Mouse (Mus musculus): ENCODE data around the gene Pbx4.

Pbx4 gene

DNA sequence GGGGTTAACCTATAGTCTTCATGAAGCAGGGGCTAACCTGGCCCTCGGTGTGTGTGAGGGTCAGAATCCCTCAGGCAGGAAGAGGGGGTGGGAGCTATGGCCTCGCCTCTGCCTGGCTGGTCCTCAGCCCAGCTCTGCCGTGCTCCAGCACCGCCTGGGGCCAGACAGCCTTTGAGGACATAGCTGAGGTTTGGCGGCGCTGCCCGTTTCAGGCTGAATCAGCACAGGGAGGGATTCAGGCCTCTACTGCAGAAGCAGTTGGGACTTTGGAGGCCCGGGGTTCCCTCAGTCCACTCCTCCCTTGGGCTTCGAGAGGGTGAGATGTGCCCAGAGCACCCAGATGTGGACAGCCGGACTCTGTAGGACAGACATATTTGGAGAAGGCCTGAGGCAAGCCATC is 43.8 kb downstream of the Pbx4 start:
- DNase-seq, result no peak

DNA sequence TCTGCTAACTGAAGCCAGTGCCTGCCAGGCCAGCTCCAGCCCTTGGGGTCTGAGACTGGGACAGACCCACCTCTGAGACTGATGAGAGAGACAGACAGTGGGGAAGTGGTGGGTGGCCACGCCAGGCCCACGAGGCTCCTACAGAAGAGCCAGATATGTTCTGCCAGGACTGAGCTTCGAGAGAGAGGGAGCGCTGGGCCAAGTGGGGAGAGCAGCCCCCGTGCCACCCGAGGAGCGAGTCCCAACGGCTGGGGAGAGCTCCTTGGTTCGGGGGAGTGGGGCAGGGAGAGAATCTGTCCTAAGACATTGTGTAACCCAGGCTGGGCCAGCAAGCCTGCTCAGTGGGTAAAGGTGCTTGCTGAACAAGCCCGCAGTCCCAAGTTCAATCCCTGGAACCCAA is 44.7 kb downstream of the Pbx4 start:
- no peak for DNase-seq

DNA sequence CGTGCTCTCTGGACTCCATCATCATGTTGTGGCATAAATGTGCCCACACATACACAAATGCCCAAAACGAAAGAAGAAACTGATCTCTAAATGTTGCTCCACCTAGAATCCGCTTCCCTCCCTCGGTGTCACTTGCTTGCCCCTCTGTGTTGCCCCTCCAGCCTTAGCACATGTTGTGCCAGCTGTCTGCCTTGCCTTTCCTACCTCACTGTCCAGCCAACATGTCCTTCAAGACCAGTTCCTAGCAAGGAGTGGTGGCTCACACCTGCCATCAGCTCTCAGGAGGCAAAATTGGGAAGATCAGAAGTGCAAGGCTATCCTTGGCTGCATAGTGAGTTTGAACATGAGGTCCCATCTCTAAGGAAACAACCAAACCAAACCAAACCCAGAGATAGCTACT is 45.1 kb downstream of the Pbx4 start:
- DNase-seq, result no peak

DNA sequence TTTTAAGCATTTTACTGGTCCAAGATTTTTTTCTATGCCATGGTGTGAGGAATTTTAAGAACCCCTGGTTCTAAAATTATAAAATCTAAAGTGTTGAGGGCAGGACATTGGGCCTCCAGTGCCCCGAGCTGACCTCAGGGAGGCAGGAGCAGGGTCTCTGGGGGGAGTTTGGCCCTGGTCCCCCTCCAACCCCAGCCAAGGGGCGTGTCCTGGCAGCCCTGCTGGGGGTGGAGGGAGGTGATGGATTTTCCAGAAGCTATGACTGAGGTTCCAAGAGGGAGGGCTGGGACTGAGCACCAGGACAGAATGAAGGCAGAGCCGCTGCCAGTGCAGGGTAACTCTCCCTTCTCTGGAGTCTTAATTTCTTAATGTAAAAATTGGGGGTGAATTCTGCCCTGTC is 45.7 kb downstream of the Pbx4 start:
- DNase-seq, result no peak

DNA sequence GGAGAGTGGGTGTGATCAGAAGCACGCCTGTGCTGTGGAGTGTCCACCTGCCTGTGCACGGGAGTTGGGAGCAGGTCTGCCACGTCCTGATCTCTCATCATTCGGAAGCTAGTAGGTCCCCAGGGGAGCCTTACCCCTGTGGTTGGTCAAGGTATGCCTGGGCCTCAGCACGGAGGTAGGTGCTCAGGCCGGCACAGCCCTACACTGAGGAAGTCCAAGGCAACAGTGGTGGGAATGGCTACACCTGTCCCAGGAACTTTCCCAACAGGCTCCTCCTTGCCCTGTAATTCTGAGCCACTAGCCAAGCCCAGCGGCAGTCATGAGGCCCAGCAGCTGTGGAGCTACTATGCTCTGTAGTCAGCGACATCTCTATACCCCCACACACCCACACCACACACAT is 47.4 kb downstream of the Pbx4 start:
- no peak for DNase-seq

DNA sequence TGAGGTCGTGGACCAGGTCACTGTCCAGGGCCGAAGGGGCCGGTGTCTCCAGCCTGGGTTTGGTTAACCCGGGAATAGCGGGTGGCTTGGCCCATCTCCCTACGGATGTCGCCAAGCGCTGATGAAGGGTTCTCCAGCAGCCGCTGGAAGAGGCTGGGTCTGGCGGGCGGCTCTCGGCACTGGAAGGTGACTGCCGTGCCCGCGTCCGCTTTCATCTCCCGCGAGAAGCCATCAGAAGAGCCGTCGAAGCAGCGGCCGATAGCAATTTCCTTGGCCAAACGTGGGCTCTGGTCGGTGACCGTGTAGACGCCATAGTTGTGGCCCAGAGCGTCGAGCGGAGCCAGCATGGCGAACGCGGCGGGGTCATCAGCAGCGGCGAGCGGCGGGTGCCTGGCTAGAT is 48.5 kb downstream of the Pbx4 start:
- no peak for DNase-seq

DNA sequence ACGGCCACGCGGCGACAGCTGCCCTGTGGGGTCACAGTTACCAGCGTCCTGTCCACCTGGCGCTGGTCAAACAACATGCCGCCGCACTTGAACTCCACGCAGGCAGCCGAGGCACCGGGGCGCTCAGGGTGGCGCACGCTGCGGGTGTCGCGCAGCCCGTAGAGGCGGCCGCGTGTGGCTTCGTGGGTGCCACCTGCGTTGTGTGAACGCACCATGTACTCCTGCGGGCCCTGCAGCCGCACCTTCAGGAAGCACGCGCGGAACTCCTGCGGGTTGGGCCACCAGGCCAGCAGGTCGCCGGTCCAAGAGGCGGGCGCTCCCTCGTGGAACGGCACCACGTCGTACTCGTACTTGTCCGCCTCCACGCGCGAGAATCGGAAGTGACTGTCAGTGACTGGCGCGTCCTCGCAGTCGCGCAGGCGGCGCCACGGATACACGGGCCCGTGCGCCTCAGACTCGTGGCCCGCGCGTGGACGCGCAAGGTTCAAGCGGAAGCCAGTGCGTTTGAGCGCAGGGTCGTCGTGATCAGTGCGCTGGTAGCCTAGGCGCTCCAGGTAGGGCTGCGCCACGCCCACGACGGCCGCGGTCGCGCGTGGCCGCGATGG is 49.1 kb downstream of the Pbx4 start:
- DNase-seq, result no peak

DNA sequence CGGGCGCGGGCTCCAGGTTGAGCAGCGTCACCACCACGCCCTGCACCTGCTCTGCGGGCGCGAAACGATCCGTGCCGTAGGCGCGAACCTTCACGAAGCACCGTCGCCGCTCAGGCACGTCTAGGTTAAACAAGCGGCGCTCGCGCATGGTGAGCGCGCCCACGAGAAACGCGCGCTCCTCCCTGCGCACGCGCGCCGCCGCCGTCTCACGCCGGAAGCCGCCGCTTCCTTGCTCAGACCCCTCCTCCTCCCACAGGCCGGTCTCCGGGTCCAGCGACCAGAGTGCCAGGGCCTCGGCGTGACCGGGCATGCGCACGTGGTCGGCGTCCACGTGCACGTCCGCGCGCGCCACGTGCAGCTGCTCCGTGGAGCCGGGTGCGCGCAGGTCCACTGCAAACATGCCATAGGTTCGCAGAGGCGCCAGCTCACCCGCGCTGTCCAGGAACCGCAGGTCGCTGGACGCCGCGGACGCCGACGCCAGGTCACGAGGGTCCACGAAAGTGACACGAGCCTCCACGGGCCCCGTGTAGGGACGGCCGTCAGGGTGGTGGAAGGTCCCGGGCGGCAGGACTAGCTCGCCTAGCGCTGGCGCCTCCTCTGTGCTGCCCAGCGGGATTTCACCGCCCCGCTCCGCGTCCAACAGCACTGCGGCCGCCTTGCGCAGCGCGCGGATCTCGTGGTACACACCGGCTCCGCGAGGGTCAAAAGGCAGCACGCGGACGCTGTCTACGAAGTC is 49.9 kb downstream of the Pbx4 start:
- peak; percentile 63 for DNase-seq

DNA sequence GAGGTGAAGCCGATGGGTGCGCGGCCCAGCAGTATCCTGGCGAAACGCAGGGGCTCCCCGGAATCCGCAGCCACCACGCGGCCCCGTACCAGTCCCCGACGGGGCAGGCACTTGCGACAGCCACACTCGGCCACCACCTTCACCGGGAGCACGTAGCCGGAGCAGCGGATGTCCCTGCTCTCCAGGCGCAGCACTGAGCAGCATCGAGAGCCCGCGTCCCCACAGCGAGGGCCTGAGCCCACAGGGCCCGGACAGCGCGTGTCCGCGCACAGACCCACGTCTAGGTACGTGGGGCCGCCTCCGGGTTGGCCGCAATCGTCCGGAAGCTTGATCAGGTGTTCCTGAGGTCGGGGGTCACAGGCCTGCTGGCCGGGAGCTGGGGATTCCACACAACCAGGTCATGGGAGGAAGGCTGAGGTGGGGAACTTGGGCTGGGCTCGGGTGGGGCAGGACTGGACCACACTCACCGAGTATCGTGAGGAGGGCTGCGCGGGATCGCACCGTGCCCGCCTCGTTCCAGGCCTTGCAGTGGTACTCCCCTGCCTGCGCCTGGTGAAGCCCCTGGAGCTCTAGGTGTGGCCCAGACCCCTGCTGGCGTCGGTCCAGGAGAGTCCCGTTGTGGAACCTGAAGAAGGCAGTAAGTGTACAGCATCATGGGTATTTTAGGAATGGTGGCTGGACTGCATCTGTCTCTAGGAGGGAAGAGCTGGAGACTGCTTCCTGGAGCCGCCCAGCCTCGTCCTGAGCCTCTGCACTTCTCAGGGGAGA is 50.7 kb downstream of the Pbx4 start:
- no peak for DNase-seq

DNA sequence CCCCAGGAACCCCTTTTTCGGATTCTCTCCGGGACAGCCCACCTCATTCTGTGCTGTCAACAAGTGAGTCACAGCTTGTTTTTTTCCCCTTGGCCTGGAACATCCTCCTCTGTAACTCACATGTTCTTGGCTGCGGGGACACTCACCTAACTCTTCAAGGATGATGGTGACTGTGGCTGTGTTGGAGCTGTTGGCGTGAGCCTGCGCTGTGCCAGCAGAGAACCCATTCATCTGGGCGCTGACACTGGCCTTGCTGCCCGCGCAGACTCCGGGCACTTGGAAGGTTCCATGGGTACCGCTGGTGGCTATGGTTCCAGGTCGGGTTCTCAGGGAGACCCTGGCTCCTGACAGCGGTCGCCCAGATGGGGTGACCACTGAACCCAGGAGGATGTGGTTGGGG is 51.9 kb downstream of the Pbx4 start:
- no peak for DNase-seq

DNA sequence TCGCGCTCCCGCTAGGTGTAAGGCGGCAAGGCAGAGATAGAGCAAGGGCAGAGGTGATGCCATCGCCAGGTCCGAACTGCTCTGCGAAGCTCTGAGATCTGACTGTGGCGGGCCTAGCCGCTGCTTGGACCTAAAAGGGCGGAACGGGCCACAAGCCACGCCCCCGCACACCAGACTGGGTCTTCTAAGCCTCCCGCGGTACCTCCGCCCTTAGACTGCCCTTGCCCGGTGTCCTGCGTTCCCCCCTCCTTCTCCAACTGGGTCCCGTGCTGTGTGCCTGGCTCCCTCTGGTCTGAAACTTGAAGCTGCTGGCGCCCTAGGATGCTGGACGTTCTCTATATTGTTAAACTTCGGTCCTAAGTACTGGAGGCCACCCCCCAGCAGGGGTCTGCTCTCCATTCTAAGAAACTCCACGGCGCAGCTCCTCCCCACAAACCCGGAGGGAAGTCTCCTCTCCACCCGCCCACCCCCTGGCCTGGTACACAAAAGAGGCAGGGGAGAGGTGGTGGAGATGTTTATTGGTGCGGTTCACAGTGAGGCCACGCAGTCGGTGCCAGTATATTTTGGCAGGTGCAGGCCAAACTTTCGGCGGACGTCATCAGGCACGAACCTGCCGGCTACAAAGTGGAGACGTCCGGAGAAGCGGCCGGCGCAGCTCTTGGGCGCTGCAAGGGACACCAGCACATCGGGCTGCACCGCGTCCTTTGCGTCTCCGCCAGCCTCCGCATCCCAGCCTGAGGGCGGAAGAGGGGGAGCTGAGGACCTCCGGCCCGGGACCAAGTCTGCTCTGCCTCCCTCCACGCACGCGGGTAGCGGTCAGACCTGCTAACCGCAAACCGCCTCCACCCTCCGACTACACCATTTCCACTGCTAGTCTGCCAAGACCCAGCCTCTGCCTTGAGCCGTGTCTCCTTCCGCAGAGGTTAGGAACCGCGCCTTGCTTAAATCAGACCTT is 55.3 kb downstream of the Pbx4 start, which contains the start of gene Cilp2:
Gene Cilp2, minus strand, starts transcription at position 399 of the 955 bp plus-strand sequence.
- DNase-seq, result peak; percentile 44

DNA sequence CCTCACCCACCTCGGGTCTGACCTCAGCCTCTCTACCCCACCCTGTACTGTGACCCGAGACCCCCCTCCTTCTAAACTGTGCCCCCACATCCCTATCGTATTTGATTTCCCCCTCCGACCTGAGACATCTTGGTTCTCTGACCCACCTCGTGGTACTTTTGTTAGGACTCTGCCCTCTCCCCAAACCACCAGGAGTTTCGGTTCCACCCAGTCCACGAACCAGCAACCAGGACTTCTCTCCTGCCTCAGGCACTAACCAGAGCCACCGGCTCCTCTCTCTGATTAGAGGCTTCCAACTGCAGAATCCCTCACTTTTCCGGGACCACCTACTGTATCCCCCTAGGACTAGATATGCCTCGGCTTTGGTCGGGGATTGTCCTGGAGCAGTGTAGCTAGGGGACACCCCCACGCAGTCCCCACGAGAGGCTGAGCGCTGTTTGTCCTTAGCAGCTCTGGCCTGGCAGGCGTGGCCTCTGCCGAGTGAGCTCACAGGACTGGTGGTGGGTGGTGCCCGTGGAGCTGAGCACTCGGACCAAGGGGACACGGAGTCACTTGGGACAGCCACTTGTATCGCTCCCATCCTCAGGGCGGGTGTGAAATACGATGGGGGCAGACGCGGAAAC is 56.1 kb downstream of the Pbx4 start:
- DNase-seq, result no peak

DNA sequence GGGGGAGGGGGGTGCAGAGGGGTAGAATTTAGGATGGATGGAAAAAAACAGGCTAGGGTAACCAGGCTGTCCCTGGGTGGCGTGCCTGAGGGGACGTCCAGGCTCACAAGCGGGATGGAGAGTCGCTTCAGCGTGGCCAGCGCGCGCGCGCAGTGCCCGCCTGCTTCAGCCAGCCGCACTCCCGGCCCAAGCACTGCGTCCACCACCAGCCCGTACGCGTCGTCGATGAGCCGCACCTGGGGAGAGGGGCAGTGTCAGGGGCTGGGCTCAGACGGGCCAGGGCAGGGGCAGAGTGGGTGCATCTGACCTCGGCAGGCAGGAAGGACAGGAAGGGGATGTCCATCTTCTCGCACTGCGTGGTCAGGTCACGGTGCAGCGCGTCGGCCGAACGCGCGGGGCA is 56.6 kb downstream of the Pbx4 start:
- DNase-seq, result no peak

DNA sequence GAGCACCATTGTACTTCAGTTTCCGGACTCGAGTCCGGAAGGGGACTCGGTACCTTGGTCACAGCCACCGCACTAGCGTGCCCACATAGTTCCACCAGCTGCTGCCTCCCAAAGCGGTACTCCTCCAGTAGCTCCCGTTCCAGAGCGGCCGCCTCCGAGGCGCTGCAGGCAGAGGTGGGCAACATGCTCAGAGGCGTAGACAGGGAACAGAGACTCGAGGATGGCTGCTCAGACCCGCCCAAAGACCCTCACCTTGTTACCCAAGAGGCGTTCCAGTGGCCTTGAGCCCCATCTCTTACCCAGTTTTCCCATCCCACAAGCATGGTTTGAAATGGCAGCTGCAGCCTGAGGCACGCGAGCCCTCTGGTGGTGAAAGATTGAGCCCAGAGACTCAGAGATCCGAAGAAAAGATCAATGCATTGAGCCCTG is 58.5 kb downstream of the Pbx4 start:
- DNase-seq, result no peak

DNA sequence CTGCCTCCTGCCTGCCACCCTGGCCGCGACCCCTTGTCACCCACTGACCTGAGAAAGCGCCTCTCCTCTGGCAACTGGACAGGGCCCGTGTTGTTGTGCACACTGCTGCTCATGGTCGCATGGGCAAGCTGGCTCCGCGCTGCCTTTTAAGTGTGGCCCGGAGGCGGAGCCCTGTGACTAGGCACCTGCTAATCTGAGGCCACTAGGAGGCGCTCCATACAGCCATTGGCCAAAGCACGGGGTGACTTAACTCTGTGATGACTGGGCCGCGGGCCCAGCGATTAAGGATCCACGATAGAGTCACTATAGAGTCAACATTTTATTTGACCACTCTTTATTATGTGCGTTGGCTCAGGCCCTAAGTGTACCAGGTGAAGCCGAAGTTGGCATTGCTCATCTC is 61.6 kb downstream of the Pbx4 start:
- peak; percentile 47 for DNase-seq

DNA sequence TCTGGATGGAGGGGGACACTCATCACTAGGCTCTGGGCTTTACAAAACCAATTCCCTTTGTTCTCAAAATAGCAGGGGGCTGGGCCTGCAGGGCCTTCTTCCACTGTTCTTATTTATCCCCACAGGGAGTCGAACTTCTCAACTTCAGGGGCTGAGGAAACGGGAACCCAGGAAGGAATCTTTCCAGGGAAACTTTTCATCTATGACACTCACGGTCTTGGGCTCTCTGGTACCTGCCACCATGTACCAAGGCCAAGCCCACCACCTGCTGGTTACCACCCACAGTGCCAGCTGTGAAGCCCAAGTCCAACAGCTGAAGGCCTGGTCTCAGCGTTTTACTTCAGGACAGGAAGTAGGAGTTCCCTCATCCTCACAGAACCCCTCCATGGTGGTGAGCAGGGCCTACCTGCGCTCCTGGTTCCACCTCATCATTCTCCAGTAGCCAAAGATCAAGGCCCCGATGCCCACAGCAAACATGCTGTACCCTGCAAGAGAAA is 62.6 kb downstream of the Pbx4 start:
- no peak for DNase-seq

DNA sequence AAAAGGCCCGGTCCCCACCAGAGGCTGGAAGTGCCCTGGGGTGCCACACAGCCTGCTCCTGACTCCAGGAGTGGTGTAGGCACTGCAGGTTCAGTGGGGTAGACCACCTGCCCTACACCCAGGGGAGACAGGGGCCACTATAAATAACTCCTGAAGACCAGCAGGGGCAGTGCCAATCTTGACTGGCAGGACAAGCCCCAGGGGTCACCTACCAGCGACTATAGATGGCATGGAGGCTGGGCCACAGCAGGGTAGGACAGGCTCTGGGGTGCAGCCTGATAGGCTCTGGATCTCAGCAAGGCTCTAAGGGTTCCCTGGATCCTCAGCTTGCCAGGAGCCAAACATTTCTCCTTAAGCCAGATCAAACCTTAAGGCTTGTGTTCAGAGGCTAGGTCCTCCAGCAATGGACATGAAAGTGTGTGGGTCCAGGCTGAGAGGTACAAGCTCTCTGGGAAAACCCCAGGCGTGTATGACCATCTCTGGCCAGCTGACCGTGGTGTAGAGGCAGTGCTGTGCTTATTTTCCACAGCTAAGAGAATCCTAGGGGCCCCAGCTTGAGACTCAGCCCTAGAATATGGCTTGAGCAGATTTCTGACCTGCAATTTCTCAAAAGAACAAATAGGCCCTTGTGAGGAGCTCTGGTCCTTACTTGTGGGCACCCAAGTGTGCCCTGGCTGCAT is 63.6 kb downstream of the Pbx4 start:
- DNase-seq, result no peak

DNA sequence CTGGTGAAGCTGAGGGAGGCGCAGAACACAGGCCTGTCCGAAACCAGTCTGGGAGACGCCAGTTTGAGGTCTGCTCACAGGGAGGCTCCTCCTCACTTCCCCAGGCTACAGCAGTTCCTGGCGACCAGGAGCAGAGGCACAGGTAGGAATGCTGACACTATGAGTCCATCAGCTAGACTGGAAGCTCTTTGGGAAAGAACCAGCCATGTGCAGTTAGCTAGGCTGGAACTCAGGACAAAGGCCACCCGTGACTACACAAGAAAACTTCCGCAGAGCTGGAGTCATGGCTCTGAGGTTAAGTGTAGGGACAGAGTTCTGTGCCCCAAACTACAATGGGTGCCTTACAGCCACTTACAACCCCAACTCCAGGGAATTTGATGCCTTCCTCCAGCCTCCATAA is 65.6 kb downstream of the Pbx4 start:
- DNase-seq, result peak; percentile 41

DNA sequence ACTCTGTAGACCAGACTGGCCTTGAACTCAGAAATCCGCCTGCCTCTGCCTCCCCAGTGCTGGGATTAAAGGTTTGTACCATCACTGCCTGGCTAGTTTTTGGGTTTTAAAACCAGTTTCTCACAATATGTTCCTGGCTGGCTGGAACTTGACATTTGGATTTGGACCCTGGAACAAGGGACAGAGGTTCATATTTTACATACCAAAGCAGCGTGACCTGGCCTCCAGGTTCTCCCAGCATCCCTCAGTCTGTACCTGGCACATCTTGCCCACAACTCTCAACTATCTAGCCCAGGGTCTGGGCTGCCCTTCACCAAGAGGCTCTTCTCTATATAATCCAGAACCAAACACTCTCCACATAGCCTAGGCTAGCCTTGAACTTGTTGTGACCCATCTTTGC is 67.6 kb downstream of the Pbx4 start:
- peak; percentile 41 for DNase-seq

DNA sequence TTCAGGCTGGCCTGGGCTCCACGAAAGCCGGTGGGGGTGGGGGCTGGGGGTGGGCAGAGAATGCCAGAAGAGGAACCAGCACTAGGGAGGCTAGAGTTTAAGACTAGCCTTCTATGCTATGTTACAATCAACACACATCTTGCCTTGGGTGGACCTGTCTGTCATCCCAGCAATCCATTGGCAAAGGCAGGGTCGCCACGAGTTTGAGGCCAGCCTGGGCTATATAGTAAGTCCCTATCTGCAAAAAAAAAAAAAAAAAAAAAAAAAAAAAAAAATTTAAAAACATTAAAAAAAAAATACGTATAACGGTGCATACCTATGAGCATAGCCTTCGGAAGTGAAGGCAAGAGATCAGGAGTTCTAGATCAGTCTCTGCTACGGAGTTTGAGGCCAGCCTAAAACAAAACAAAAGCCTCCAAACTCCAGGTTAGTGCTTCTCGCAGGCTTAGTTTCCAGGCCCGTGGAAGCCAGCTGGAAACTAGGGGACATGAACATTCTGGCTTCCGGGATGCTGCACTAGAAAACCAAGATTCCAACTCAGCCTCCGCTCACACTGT is 68.7 kb downstream of the Pbx4 start:
- DNase-seq, result no peak

DNA sequence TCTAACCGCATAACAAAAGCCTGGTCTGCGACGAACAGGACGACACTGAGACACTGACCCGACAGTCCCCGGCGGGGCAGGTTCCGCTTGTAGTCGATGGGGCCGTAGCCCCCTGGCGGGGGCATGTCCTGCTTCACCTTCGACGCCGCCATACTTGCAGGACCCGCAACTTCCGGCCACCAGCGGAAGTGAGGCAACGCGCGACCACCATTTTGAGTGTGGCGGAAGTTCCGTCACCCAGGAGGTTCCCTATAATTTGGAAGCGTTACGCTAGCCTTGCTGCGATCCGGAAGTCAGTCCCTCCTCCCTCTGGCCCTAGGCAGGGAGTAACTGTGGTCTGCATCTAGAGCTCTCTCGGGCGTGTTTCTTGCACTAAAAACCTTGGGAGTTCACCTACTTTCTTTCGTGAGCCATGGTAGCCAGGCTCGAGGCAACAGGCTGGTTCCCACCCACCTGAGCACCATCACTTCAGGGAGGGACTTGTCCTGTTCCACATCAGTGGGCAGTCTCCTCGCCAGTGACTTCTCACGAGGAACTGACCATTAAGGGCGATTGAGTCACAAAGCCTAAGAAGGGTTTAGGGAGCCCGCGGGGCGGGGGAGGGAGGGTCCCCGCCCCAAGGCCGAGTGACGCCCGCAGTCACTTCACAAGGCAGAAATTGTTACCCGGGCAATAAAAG is 69.3 kb downstream of the Pbx4 start:
- DNase-seq, result peak; percentile 97

Measured in kidney, adult 11 months (tissue).